Mouse (Mus musculus): ENCODE results near the gene Mylk4. TPM values are rescaled to one million over a fixed set of nuclear protein-coding genes. Genes with fewer than 3 reads are reported as not detected.

Gene Mylk4
- total RNA-seq, 2 experiments from 2014 or later, result 560 to 1,240 TPM

GRCm38 (mm10) chr13:32797085-32797484, 13.3 kb upstream of the Mylk4 start:
- no peak for DNase-seq

- DNase-seq, result no peak
Observed at GRCm38 (mm10) chr13:32795166-32795565, 11.4 kb upstream of the Mylk4 start.

- DNase-seq, result peak; percentile 83
Observed at GRCm38 (mm10) chr13:32794619-32795018, 10.9 kb upstream of the Mylk4 start.

- no peak for DNase-seq
Observed at GRCm38 (mm10) chr13:32789781-32790180, 6.0 kb upstream of the Mylk4 start.

- DNase-seq, result no peak
Observed at GRCm38 (mm10) chr13:32787584-32787983, 3.8 kb upstream of the Mylk4 start.

GRCm38 (mm10) chr13:32783055-32783454, 699 bp downstream of the Mylk4 start:
- no peak for DNase-seq

GRCm38 (mm10) chr13:32778861-32779260, 4.9 kb downstream of the Mylk4 start:
- no peak for DNase-seq

- DNase-seq, result peak; percentile 55
Observed at GRCm38 (mm10) chr13:32776350-32776749, 7.4 kb downstream of the Mylk4 start.

GRCm38 (mm10) chr13:32775889-32776288, 7.9 kb downstream of the Mylk4 start:
- no peak for DNase-seq

- DNase-seq, result no peak
Observed at GRCm38 (mm10) chr13:32769960-32770359, 13.8 kb downstream of the Mylk4 start.

- no peak for DNase-seq
Observed at GRCm38 (mm10) chr13:32768104-32768503, 15.7 kb downstream of the Mylk4 start.

GRCm38 (mm10) chr13:32764448-32764847, 19.3 kb downstream of the Mylk4 start:
- peak; percentile 90 for DNase-seq

GRCm38 (mm10) chr13:32763141-32763540, 20.6 kb downstream of the Mylk4 start:
- DNase-seq, result peak; percentile 81

GRCm38 (mm10) chr13:32760795-32761194, 23.0 kb downstream of the Mylk4 start:
- no peak for DNase-seq

GRCm38 (mm10) chr13:32759036-32759435, 24.7 kb downstream of the Mylk4 start:
- DNase-seq, result no peak

- no peak for DNase-seq
Observed at GRCm38 (mm10) chr13:32752066-32752657, 31.6 kb downstream of the Mylk4 start.

- DNase-seq, result no peak
Observed at GRCm38 (mm10) chr13:32750507-32750906, 33.2 kb downstream of the Mylk4 start.

- peak; percentile 70 for DNase-seq
Observed at GRCm38 (mm10) chr13:32748421-32748820, 35.3 kb downstream of the Mylk4 start.

GRCm38 (mm10) chr13:32741161-32741560, 42.6 kb downstream of the Mylk4 start:
- DNase-seq, result no peak

GRCm38 (mm10) chr13:32731283-32731682, 52.5 kb downstream of the Mylk4 start:
- no peak for DNase-seq

GRCm38 (mm10) chr13:32724606-32725005, 59.1 kb downstream of the Mylk4 start:
- no peak for DNase-seq

GRCm38 (mm10) chr13:32721717-32722116, 62.0 kb downstream of the Mylk4 start:
- DNase-seq, result no peak

- no peak for DNase-seq
Observed at GRCm38 (mm10) chr13:32719284-32719683, 64.5 kb downstream of the Mylk4 start.

- DNase-seq, result no peak
Observed at GRCm38 (mm10) chr13:32717709-32718108, 66.0 kb downstream of the Mylk4 start.

GRCm38 (mm10) chr13:32712568-32712967, 71.2 kb downstream of the Mylk4 start:
- no peak for DNase-seq
